Mouse (Mus musculus) ES-Bruce4 (cell line): ENCODE data around the gene Tmem174.
A peak's percentile ranks its signal among the peaks of the same experiment; 100 is the strongest.

Experiments
- CTCF ChIP-seq: IDR thresholded peaks from one replicate; pipeline ENCODE4 v1.8.1; 2011; ENCODE audit warnings: low read depth, low read length
- EP300 ChIP-seq: IDR thresholded peaks from 2 replicates; pipeline ENCODE4 v1.6.1; 2011; ENCODE audit warnings: low read depth, low read length; ENCODE audit not compliant: insufficient read depth
- POLR2A ChIP-seq: IDR thresholded peaks from one replicate; pipeline ENCODE4 v1.8.1; 2011; ENCODE audit warnings: low read length; ENCODE audit not compliant: insufficient read depth

DNA sequence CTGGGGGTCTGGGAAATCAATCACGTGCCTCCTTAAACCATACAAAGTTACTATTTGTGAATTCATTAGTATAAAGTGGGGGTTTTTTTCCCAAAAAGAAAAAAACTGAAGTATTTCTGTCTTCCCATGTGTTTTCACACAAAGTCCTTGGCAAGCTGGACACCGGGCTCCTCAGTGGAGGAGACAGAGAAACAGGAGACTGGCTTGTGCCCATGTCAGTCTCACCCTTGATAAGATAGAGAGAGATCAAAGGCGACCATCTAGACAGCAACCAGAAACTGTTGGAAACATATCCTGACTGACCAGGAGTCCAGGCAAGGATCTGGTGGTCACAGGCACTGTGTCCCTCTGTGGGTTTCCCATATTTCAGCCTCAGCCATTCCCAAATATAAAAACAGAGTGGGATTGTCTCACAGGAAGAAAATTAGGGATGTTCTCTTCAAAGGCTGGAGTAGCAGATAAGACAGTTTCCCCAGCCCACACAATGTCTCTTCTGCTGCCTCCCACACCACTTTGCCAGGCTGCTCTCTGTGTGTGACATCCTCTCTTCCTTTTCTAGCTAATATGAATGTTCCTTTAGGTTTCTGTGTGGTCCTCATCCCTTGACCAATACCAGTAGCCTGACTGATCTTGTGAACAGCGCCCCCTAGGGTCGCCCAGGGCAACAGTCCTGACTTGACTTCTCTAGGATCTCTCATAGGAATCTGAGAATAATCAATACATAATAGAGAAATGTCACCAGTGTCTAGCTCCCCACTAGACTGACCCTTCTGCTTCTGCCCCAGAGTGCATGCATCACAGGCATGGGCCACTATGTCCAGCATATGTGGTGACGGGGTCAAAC is 3.3 kb downstream of the Tmem174 start:
- TF ChIP-seq CTCF = peak; percentile 62
- TF ChIP-seq EP300 = no peak
- no peak for TF ChIP-seq POLR2A
